Mouse (Mus musculus) heart, embryonic 16.5 days (tissue): ENCODE measurements around the gene Agtpbp1. TPM values are rescaled to one million over a fixed set of nuclear protein-coding genes. Genes with fewer than 3 reads are reported as not detected.

Source experiments
- ATAC-seq: fragments of 200-750 bp; cut with Nextera tagmentation; replicated peaks from 2 replicates; pipeline ENCODE4 v1.8.0; 2017; ENCODE audit warnings: moderate number of reproducible peaks; ENCODE audit not compliant: insufficient read depth, low FRiP score; ENCODE audit errors: extremely low read depth
- H3K27ac ChIP-seq: fragments of 300-500 bp; sonication (generic); 2 replicates; pipeline ENCODE4 v1.5.1; 2014; ENCODE audit warnings: mild to moderate bottlenecking, low read length, control low read depth, moderate library complexity
- H3K27me3 ChIP-seq: fragments of 300-500 bp; sonication (generic); 2 replicates; pipeline ENCODE4 v1.6.1; 2014; ENCODE audit warnings: low read length, mixed read lengths; ENCODE audit not compliant: control insufficient read depth, insufficient read depth
- H3K36me3 ChIP-seq: fragments of 300-500 bp; sonication (generic); 2 replicates; pipeline ENCODE4 v1.6.1; 2014; ENCODE audit not compliant: control insufficient read depth, insufficient read depth
- H3K4me1 ChIP-seq: fragments of 300-500 bp; sonication (generic); 2 replicates; pipeline ENCODE4 v1.6.1; 2014; ENCODE audit warnings: low read length, mixed read lengths; ENCODE audit not compliant: control insufficient read depth, insufficient read depth
- H3K4me2 ChIP-seq: fragments of 300-500 bp; sonication (generic); 2 replicates; pipeline ENCODE4 v1.6.1; 2014; ENCODE audit warnings: low read depth, mild to moderate bottlenecking, control low read depth, low read length
- H3K4me3 ChIP-seq: fragments of 300-500 bp; sonication (generic); 2 replicates; pipeline ENCODE4 v1.5.1; 2014; ENCODE audit warnings: mild to moderate bottlenecking, control low read depth, low read length
- H3K9ac ChIP-seq: fragments of 300-500 bp; sonication (generic); 2 replicates; pipeline ENCODE4 v1.6.1; 2014; ENCODE audit warnings: low read length, control low read depth
- H3K9me3 ChIP-seq: fragments of 300-500 bp; sonication (generic); replicated peaks from 2 replicates; pipeline ENCODE4 v1.6.1; 2016; ENCODE audit warnings: low read length; ENCODE audit not compliant: control insufficient read depth
- WGBS: fragments of 180-500 bp; shearing (Covaris S2); extraction: QIAGEN DNeasy Blood & Tissue Kit; methylation state at CpG from one replicate; pipeline ENCODE4 v1.1.7; 2014; 5-methylcytosine and 5-hydroxymethylcytosine counted together
- polyA plus RNA-seq: library from polyadenylated mRNA; unstranded; fragments of >200 nt; fragmentation: Nextera tagmentation; extraction: Ambion mirVana; gene quantifications from 2 replicates; pipeline ENCODE4 v1.2.1, GENCODE M21; 2015

Gene Agtpbp1
- polyA plus RNA-seq, 1 experiment from 2014 or later: 12.1 TPM

DNA sequence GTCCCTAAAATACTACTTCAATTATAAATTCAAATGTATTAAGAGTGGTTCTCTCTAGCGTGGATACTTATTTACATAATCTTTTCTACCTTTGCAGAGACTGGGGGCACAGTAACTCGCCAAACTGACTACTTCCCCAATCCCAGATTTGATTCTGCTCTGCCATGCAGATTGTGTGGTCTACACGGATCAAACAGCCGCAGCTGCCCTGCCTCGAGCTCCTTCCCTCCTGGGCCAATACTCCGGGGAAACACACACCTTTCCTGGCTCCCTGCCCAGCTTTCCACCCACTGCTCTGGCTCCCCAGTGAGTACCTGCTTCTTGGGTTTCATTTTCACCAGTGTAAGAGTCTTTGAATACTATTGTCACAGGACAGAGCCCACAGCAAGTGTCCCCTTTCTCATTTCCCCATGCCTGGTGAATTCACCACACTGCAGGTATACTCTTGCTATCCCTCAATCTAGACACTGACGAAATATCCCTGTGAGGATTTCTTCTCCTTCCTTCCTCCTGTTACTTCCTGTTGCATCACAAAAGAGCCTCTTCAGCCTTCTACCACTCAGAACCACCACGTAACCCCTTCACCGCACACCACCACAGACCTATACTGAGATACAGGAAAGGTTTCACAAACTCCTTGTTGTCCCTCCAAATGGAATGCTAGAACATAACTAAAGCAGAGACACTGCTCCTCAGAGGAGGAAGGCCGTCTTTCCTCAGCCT lies 75.2 kb downstream of the Agtpbp1 start:
- no peak overlapping the region for H3K4me3 ChIP-seq
- H3K4me2 ChIP-seq: no peak overlapping the region
- WGBS: 52% methylated on average over 10 of the region's 10 CpGs
- H3K9me3 ChIP-seq: no peaks in the 10 kb centered on the region
- no peak overlapping the region for H3K27ac ChIP-seq
- H3K27me3 ChIP-seq: no peaks in the 10 kb centered on the region
- ATAC-seq: no peak
- H3K4me1 ChIP-seq: no peaks in the 10 kb centered on the region
- H3K9ac ChIP-seq: no peak overlapping the region
- H3K36me3 ChIP-seq: 0 out of 2 replicates have a peak, but pooled peaks cover 2% of the 10 kb centered on the region

DNA sequence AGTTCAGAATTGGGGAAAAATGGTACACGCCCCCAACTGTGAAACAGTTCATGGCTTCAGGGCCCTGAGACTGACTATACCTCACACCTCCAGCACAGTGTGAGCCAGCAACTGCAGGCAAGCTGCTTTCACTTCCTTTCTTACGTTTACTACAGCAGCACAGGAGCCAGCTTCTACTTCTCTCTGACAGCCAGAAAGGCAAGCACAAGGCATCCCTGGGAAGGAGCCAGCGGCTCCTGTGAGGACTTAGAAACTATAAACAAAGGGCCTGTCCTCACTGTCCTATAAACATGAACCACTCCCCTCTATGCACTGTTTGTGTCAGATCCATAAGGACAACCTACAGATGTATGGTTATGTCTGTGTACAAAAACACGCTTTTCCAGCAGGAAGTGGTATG lies 76.4 kb downstream of the Agtpbp1 start:
- 62% methylated on average over 4 of the region's 4 CpGs for WGBS
- H3K4me2 ChIP-seq: no peak overlapping the region
- ATAC-seq: no peak

DNA sequence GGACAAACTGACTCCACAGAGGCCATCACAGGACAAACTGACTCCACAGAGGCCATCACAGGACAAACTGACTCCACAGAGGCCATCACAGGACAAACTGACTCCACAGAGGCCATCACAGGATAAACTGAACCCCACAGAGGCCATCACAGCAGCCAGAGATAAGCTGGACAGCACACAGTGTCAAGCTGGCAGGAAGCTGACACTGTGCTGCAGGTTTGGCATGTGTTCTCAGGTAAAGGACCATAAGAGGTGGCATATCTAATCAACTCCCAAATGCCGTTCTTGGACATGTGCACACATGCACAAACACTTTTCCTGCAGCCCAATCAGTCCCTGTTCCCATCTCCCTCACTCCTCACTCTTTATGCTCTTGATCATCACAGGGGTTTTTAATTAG lies 78.6 kb downstream of the Agtpbp1 start:
- Histone ChIP-seq H3K9me3 (no peaks in the 10 kb centered on the region), H3K4me1 (no peaks in the 10 kb centered on the region), H3K27me3 (no peaks in the 10 kb centered on the region), H3K4me3 (no peak overlapping the region), H3K36me3 (no peaks in the 10 kb centered on the region), H3K27ac (no peak overlapping the region), H3K9ac (no peak overlapping the region), H3K4me2 (no peak overlapping the region)
- ATAC-seq: no peak
- WGBS: 44% methylated on average over 1 of the region's 1 CpGs

More for the DNA sequence above, 76.4 kb downstream of the Agtpbp1 start:
- H3K4me3 ChIP-seq: no peak overlapping the region
- H3K36me3 ChIP-seq: 0 out of 2 replicates have a peak, but pooled peaks cover 2% of the 10 kb centered on the region
- no peak overlapping the region for H3K9ac ChIP-seq
- H3K9me3 ChIP-seq: no peaks in the 10 kb centered on the region
- H3K27me3 ChIP-seq: no peaks in the 10 kb centered on the region
- no peaks in the 10 kb centered on the region for H3K4me1 ChIP-seq
- no peak overlapping the region for H3K27ac ChIP-seq

DNA sequence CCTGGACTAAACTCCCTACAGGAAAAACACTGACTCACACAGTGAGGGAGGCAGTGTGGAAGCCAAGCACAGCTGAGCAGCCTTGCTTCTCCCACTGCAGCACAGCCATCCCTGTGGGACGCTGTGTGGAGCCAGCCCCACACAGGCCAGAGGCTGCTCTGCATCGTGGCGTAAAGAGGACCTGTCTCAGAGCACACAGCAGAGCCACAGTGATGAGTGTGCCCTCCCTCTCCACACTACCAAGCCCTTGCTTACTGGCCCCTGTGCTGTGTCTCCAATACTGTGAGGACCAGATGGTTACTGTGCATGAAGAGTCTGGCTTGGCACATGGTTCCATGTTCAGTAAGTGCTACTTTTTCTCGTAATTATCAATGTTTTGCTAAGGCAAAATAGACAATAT lies 79.2 kb downstream of the Agtpbp1 start:
- no peaks in the 10 kb centered on the region for H3K27me3 ChIP-seq
- no peak overlapping the region for H3K27ac ChIP-seq
- H3K4me2 ChIP-seq: no peak overlapping the region
- no peaks in the 10 kb centered on the region for H3K4me1 ChIP-seq
- ATAC-seq: no peak
- no peaks in the 10 kb centered on the region for H3K9me3 ChIP-seq
- no peak overlapping the region for H3K4me3 ChIP-seq
- H3K36me3 ChIP-seq: no peaks in the 10 kb centered on the region
- no peak overlapping the region for H3K9ac ChIP-seq
- 70% methylated on average over 4 of the region's 4 CpGs for WGBS

DNA sequence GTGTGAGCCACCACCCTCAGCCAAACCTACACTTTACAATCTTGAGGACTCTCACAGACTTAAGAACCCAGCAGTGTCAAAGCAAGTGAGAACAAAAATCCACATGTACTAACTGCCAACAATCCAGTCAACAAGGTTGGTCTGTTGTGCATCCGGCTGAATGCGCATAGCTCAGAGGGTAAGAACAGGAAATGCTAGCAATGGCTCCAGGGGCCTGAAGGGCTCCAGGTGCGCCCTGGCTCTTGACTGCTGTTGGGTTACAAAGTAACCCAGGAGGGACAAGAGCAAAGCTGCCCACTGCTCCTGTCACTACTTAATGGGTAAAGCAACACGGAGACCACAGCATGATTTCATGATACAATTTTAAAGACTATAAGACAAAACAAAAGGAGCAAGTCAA lies 81.4 kb downstream of the Agtpbp1 start:
- 65% methylated on average over 4 of the region's 4 CpGs for WGBS
- ATAC-seq: no peak
- Histone ChIP-seq H3K36me3 (no peaks in the 10 kb centered on the region; the same call in 1 of the 2 replicates), H3K27ac (0 out of 2 replicates have a peak overlapping the region, but pooled peaks have one; percentile 19), H3K4me1 (peaks cover 5% of the 10 kb centered on the region), H3K9me3 (no peaks in the 10 kb centered on the region), H3K27me3 (no peaks in the 10 kb centered on the region), H3K4me3 (no peak overlapping the region), H3K9ac (no peak overlapping the region), H3K4me2 (no peak overlapping the region)

DNA sequence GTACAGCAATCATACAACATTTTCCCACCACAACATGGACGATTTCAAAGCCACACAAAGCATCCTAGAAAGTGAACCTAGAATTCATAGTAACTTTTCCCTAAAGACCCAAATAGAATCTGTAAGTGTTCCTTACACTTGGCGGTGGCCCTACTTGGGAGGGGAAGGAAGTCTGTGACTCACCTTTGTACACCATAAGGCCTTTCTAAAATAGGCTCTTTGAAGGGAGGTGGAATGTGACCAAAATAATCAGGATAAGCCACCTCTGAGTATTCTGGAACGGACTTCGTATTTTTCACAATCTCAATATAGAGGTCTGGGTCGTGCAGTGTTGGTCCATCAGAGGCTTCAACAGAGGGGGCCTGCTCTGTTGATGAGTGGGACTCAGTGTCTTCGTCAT lies 85.2 kb downstream of the Agtpbp1 start:
- 67% methylated on average over 6 of the region's 6 CpGs for WGBS

DNA sequence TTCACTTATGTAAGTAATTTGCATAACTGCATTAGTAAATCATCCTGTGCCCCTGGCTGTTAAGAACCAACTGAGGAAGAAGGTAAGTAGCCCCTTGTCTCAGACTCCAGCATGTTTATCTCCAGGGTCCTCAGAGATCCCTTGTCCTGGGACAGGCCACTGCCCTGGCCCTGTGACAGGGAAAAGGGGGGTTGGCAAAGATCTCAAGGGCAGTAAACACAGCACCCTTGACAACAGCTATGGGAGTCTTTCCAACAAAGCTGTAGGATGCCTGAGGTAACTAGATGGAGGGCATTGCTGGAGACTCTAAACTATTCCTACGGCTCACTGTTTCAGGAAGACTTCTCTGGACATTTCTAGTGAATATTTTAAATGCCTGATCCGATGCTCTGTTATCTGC lies 85.7 kb downstream of the Agtpbp1 start:
- peaks cover 5% of the 10 kb centered on the region for H3K4me1 ChIP-seq
- H3K27me3 ChIP-seq: no peaks in the 10 kb centered on the region
- WGBS: 78% methylated on average over 2 of the region's 2 CpGs
- peaks cover 4% of the 10 kb centered on the region for H3K9me3 ChIP-seq
- no peak overlapping the region for H3K4me3 ChIP-seq
- H3K36me3 ChIP-seq: peaks cover 10% of the 10 kb centered on the region
- H3K4me2 ChIP-seq: no peak overlapping the region
- no peak overlapping the region for H3K9ac ChIP-seq
- ATAC-seq: no peak
- no peak overlapping the region for H3K27ac ChIP-seq

More for the DNA sequence above, 85.2 kb downstream of the Agtpbp1 start:
- H3K36me3 ChIP-seq: peaks cover 5% of the 10 kb centered on the region
- H3K9ac ChIP-seq: no peak overlapping the region
- no peak for ATAC-seq
- no peak overlapping the region for H3K27ac ChIP-seq
- peaks cover 5% of the 10 kb centered on the region for H3K4me1 ChIP-seq
- no peak overlapping the region for H3K4me2 ChIP-seq
- no peaks in the 10 kb centered on the region for H3K9me3 ChIP-seq
- H3K4me3 ChIP-seq: no peak overlapping the region
- no peaks in the 10 kb centered on the region for H3K27me3 ChIP-seq

DNA sequence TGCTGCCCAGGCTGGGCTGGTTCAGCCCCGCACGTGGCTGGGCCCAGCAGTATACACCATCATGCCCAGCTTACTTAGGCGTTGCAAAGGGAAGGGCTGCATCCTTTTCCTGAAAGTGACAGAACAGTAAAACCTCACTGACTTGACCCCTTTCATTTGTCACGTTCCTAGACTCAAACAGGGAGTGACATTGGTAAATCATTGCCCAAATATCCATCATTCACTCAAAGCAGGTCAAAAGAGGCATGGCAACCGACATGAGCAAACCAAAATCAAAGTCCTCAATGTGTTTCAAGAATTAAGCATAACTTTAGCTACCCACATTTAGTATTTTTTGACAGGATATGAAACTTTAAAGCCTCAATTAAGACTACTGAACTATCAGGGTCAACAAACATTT lies 86.8 kb downstream of the Agtpbp1 start:
- Histone ChIP-seq H3K27me3 (no peaks in the 10 kb centered on the region), H3K36me3 (peaks cover 13% of the 10 kb centered on the region), H3K9ac (no peak overlapping the region), H3K9me3 (peaks cover 4% of the 10 kb centered on the region), H3K4me1 (peaks cover 5% of the 10 kb centered on the region), H3K4me3 (no peak overlapping the region), H3K27ac (no peak overlapping the region), H3K4me2 (no peak overlapping the region)
- WGBS: 78% methylated on average over 5 of the region's 5 CpGs
- no peak for ATAC-seq

DNA sequence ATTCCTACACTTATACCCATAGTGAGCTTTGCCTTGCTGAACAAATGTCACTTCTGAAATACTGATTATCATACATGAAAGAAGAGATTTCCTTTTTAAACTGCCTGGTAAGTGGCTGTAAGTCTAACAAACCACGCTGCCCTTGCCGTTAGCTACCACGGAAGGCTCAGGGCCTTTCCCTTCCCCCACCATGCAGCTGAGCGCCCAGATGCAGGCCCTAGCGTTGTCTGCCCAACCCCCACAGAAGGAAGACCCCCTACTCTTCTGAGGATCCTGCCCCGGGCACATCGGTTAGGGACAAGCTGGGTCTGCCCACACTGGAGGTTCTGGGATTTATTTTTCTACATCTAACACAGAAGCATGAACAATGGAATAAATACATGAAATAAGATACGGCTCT lies 89.2 kb downstream of the Agtpbp1 start:
- H3K4me1 ChIP-seq: peaks cover 5% of the 10 kb centered on the region
- no peaks in the 10 kb centered on the region for H3K27me3 ChIP-seq
- H3K27ac ChIP-seq: no peak overlapping the region
- 31% methylated on average over 8 of the region's 8 CpGs for WGBS
- no peak overlapping the region for H3K9ac ChIP-seq
- no peak for ATAC-seq
- no peak overlapping the region for H3K4me2 ChIP-seq
- H3K36me3 ChIP-seq: peaks cover 13% of the 10 kb centered on the region
- peaks cover 4% of the 10 kb centered on the region for H3K9me3 ChIP-seq
- H3K4me3 ChIP-seq: no peak overlapping the region
